Mouse (Mus musculus): ENCODE data around the gene Anp32e.

GRCm38 (mm10) chr3:95932566-95932965 is 3.5 kb downstream of the Anp32e start:
- TF ChIP-seq GATA1 (IDR thresholded peaks at IDR 0.05; ENCODE audit: low read length), result no peak
- TF ChIP-seq TAL1 (IDR thresholded peaks at IDR 0.05; ENCODE audit: low read length), result no peak
